Mouse (Mus musculus) testis, adult 2 months (tissue): ENCODE data around the gene Slc24a3.

Source experiments
- CTCF ChIP-seq: fragments of 200-500 bp; IDR thresholded peaks from 2 replicates; pipeline ENCODE4 v1.5.1; 2012; ENCODE audit warnings: low read depth, mild to moderate bottlenecking, inconsistent platforms, low read length, moderate library complexity; ENCODE audit not compliant: control insufficient read depth, insufficient read depth, insufficient replicate concordance
- POLR2A ChIP-seq: fragments of 200-500 bp; IDR thresholded peaks from 2 replicates; pipeline ENCODE4 v1.6.1; 2012; ENCODE audit warnings: low read depth, mild to moderate bottlenecking, inconsistent platforms, low read length, moderate library complexity; ENCODE audit not compliant: control insufficient read depth

DNA sequence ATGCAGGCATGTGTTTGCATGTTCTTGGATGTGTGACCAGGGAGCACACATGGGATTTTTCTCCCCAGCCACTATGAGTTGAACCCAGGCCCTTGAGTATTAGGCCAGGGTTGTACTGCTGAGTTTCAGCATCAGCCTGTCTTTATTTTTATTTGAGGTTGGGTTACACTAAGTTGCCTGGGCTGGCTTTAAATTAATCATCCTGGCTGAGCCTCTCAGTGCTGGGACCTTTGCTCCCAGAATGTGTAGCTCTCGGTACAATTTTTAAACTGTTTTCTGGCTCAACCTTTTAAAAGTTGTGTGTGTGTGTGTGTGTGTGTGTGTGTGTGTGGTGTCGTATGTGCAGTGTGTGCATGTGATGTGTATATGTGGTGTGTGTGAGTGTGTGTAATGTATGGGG lies 512.6 kb downstream of the Slc24a3 start:
- TF ChIP-seq CTCF (no peak), POLR2A (no peak)
